Mouse (Mus musculus) left cerebral cortex, postnatal 36 days (tissue): ENCODE measurements at regions not wholly inside any gene's neighbourhood (a gene's known extent, or its start where the extent isn't known, plus 50 kb on each side); places are given as distances from the start of the nearest gene placed in this dataset.

Experiments used
- DNase-seq, 2 experiments: peaks; one replicate each; pipeline ENCODE4 v3.0.0; 2021 to 2022; ENCODE audit warnings: low spot score in 2 of 2, mixed read lengths in 1 of 2
- intact Hi-C: fragments of 180-260 bp; cut with DNase I; formaldehyde crosslinking; loops from one replicate; pipeline ENCODE4 v1.15.1; 2025

DNA sequence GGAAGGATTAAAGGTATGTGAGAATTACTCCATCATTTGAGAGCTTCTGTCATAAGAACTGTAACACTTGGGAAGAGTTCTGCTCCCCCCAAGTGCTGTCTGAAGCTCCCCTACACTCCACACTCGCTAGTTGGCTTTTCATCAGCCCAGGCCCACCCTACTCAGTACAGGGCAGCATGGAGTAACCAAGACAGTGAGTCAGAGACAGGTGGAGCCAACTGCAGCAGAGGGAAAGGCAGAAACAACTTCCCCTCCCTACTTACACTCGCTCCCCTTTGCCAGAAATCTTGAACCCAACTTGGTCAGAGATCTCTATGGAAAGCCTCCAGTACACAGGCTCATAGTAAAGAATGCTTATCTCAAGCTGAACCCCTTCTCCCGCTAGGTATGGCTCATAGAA lies 2046.5 kb downstream of the Grik2 start:
- intact Hi-C loops, result loop anchor here (1.0 kb wide), 1 partner anchor 19 kb away; no protein-coding TSS in a partner anchor
- no peak for DNase-seq

DNA sequence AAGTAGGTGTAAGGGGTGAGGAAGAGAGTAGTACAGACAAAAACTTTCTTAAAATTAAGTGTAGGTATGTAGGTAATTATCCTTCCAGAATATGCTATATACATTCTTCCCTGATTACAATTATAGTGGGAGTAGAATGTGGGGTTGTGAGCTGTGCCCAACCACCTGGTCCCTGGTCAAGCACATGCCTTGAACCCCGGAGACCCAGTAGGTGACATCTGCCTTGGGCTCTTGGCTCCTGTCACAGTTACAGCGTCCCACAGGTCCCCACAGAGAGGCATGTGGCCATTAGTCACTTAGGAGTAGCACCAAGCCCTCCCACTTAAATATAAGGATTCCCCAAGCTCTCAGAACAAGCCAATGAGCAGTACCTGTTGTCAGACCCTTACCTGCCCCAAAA lies 2046.9 kb downstream of the Grik2 start:
- DNase-seq, result no peak
- intact Hi-C loops, result loop anchor here (1.0 kb wide), 1 partner anchor 20 kb away; no protein-coding TSS in a partner anchor

DNA sequence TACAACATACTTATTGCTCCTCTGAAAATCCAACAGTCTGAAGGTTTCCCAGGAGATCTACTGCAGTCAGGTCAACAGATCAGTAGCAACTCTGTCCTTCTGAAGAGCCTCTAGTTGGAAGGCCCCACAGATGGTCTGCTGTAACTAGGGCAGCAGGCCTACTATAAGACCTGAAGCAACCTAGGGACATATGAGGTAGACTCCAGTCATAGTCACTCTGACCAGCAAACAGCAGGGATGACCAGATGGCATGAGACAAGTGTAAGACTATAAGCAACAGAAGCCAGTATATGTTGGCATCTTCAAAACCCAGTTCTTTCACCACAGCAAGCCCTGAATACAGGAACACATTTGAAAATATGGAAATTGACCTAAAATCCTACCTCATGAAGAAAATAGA lies 2079.8 kb downstream of the Grik2 start:
- intact Hi-C loops, result no loop called here
- DNase-seq, result peak in 1 of 2 experiments; percentile 3
